Mouse (Mus musculus) limb, embryonic 14.5 days (tissue): ENCODE data around the gene Slc43a2. TPM values are rescaled to one million over a fixed set of nuclear protein-coding genes. Genes with fewer than 3 reads are reported as not detected.

Experiments
- ATAC-seq: fragments of 200-750 bp; cut with Nextera tagmentation; 2 replicates; pipeline ENCODE4 v1.8.0; 2017; ENCODE audit warnings: low read depth, moderate number of reproducible peaks, moderate TSS enrichment; ENCODE audit not compliant: low FRiP score
- DNase-seq: peaks from one replicate; pipeline ENCODE4 v3.0.0-alpha.2; 2015; ENCODE audit warnings: low spot score
- H3K27ac ChIP-seq: fragments of 300-500 bp; sonication (generic); replicated peaks from 2 replicates; pipeline ENCODE4 v1.5.1; 2014; ENCODE audit warnings: low read depth, mild to moderate bottlenecking, low read length, moderate library complexity, mixed read lengths
- H3K27me3 ChIP-seq: fragments of 300-500 bp; sonication (generic); 2 replicates; pipeline ENCODE4 v1.6.1; 2014; ENCODE audit warnings: low read length, mixed read lengths; ENCODE audit not compliant: control insufficient read depth, insufficient read depth
- H3K36me3 ChIP-seq: fragments of 300-500 bp; sonication (generic); 2 replicates; pipeline ENCODE4 v1.6.1; 2014; ENCODE audit warnings: mild to moderate bottlenecking, low read length, moderate library complexity, mixed read lengths; ENCODE audit not compliant: control insufficient read depth, insufficient read depth
- H3K4me1 ChIP-seq: fragments of 300-500 bp; sonication (generic); 2 replicates; pipeline ENCODE4 v1.6.1; 2014; ENCODE audit warnings: antibody characterized with exemption, low read length, mixed read lengths; ENCODE audit not compliant: control insufficient read depth, insufficient read depth
- H3K4me2 ChIP-seq: fragments of 300-500 bp; sonication (generic); replicated peaks from 2 replicates; pipeline ENCODE4 v1.6.1; 2014; ENCODE audit warnings: low read depth, mild to moderate bottlenecking, low read length, moderate library complexity; ENCODE audit not compliant: severe bottlenecking
- H3K4me3 ChIP-seq: fragments of 300-500 bp; sonication (generic); replicated peaks from 2 replicates; pipeline ENCODE4 v1.5.1; 2014; ENCODE audit warnings: low read length
- H3K9ac ChIP-seq: fragments of 300-500 bp; sonication (generic); 2 replicates; pipeline ENCODE4 v1.6.1; 2014; ENCODE audit warnings: mild to moderate bottlenecking, low read depth, low read length, moderate library complexity; ENCODE audit not compliant: severe bottlenecking
- H3K9me3 ChIP-seq: fragments of 300-500 bp; sonication (generic); 2 replicates; pipeline ENCODE4 v1.6.1; 2016; ENCODE audit warnings: low read length; ENCODE audit not compliant: control insufficient read depth
- POLR2A ChIP-seq: fragments of 200-500 bp; IDR thresholded peaks from 2 replicates; pipeline ENCODE4 v1.8.0; 2012; ENCODE audit warnings: inconsistent platforms, mild to moderate bottlenecking, moderate library complexity, borderline replicate concordance; ENCODE audit not compliant: insufficient read depth, insufficient read length; ENCODE audit errors: extremely low read depth
- WGBS: fragments of 180-500 bp; shearing (Covaris S2); extraction: QIAGEN DNeasy Blood & Tissue Kit; methylation state at CpG from one replicate; pipeline ENCODE4 v1.1.7; 2014; 5-methylcytosine and 5-hydroxymethylcytosine counted together
- polyA plus RNA-seq, 2 experiments: library from polyadenylated mRNA; depleted of rRNA in 1 of 2; stranded (reverse) in 1 of 2; unstranded in 1 of 2; fragments of >200 nt; fragmentation: Nextera tagmentation in 1 of 2; extraction: Ambion mirVana in 1 of 2; gene quantifications; 2 replicates each; pipeline versions ENCODE4 v1.2.1 to v1.2.3; 2012 to 2014

The Slc43a2 gene
- polyA plus RNA-seq, 2 experiments: 3.5 to 5.8 TPM

- H3K36me3 ChIP-seq: no peaks in the 10 kb centered on the region
- no peak overlapping the region for H3K27ac ChIP-seq
- WGBS: 66% methylated on average over 14 of the region's 14 CpGs
- H3K4me3 ChIP-seq: no peak overlapping the region
- ATAC-seq (no peak), DNase-seq (no peak)
- no peaks in the 10 kb centered on the region for H3K27me3 ChIP-seq
- no peaks in the 10 kb centered on the region for H3K9me3 ChIP-seq
- H3K9ac ChIP-seq: no peak overlapping the region
- H3K4me1 ChIP-seq: no peaks in the 10 kb centered on the region
- no peak overlapping the region for H3K4me2 ChIP-seq
- no peak for TF ChIP-seq POLR2A
These were observed 29.3 kb downstream of the Slc43a2 start for GRCm38 (mm10) chr11:75560530-75561409.

GRCm38 (mm10) chr11:75561410-75561791 is 29.9 kb downstream of the Slc43a2 start:
- 73% methylated on average over 5 of the region's 5 CpGs for WGBS
- H3K4me2 ChIP-seq: no peak overlapping the region

GRCm38 (mm10) chr11:75562840-75563239 is 31.3 kb downstream of the Slc43a2 start:
- ATAC-seq: no peak
- DNase-seq: no peak
- Histone ChIP-seq H3K9ac (no peak overlapping the region), H3K36me3 (no peaks in the 10 kb centered on the region), H3K4me1 (no peaks in the 10 kb centered on the region), H3K9me3 (no peaks in the 10 kb centered on the region), H3K4me3 (no peak overlapping the region), H3K27ac (no peak overlapping the region), H3K27me3 (no peaks in the 10 kb centered on the region), H3K4me2 (no peak overlapping the region)
- WGBS: 86% methylated on average over 8 of the region's 8 CpGs
- TF ChIP-seq POLR2A: no peak

More at GRCm38 (mm10) chr11:75561410-75561791, 29.9 kb downstream of the Slc43a2 start:
- Histone ChIP-seq H3K27ac (no peak overlapping the region), H3K9ac (no peak overlapping the region), H3K9me3 (no peaks in the 10 kb centered on the region), H3K36me3 (no peaks in the 10 kb centered on the region), H3K27me3 (no peaks in the 10 kb centered on the region), H3K4me1 (no peaks in the 10 kb centered on the region), H3K4me3 (no peak overlapping the region)
- DNase-seq: no peak
- no peak for ATAC-seq
- TF ChIP-seq POLR2A: no peak

GRCm38 (mm10) chr11:75563851-75564548 is 32.5 kb downstream of the Slc43a2 start:
- Histone ChIP-seq H3K4me1 (no peaks in the 10 kb centered on the region), H3K27ac (no peak overlapping the region), H3K4me2 (no peak overlapping the region), H3K27me3 (no peaks in the 10 kb centered on the region), H3K4me3 (no peak overlapping the region), H3K9ac (no peak overlapping the region), H3K36me3 (no peaks in the 10 kb centered on the region), H3K9me3 (no peaks in the 10 kb centered on the region)
- no peak for DNase-seq
- TF ChIP-seq POLR2A: no peak
- WGBS: 71% methylated on average over 18 of the region's 18 CpGs
- ATAC-seq: no peak

GRCm38 (mm10) chr11:75565849-75566248 is 34.4 kb downstream of the Slc43a2 start:
- Histone ChIP-seq H3K27me3 (no peaks in the 10 kb centered on the region), H3K4me2 (no peak overlapping the region), H3K27ac (no peak overlapping the region), H3K36me3 (no peaks in the 10 kb centered on the region), H3K4me3 (no peak overlapping the region), H3K9ac (no peak overlapping the region), H3K9me3 (no peaks in the 10 kb centered on the region), H3K4me1 (no peaks in the 10 kb centered on the region)
- ATAC-seq (no peak), DNase-seq (no peak)
- no peak for TF ChIP-seq POLR2A
- 81% methylated on average over 2 of the region's 2 CpGs for WGBS
